Mouse (Mus musculus): ENCODE measurements around the gene Defa35. TPM values are rescaled to one million over a fixed set of nuclear protein-coding genes. Genes with fewer than 3 reads are reported as not detected.
"Not testable (repeated sequence)": the region's sequence is repeated elsewhere in the genome, so short reads cannot be mapped to it uniquely, and the experiment has no call there.

Gene Defa35
- not detected in 2 replicates for polyA plus RNA-seq (2016; fragmentation: Nextera tagmentation; extraction: Ambion mirVana)

- H3K4me1 ChIP-seq (replicated peaks); H3K27me3 ChIP-seq (replicated peaks); H3K4me2 ChIP-seq; H3K9me3 ChIP-seq (replicated peaks); H3K9ac ChIP-seq; ATAC-seq (ENCODE audit: insufficient number of reproducible peaks, low FRiP score); H3K36me3 ChIP-seq; H3K4me3 ChIP-seq; H3K27ac ChIP-seq (ENCODE audit: poor library complexity, severe bottlenecking): not testable (repeated sequence)
- 72% methylated on average over 1 of the region's 1 CpGs for WGBS
Measured at GRCm38 (mm10) chr8:21064738-21065137, at the start of gene Defa35. TSS of gene Defa35 (plus strand) at chr8:21065038.

- H3K36me3 ChIP-seq; H3K9me3 ChIP-seq (replicated peaks); ATAC-seq (ENCODE audit: insufficient number of reproducible peaks, low FRiP score); H3K27ac ChIP-seq (ENCODE audit: poor library complexity, severe bottlenecking); H3K4me1 ChIP-seq (replicated peaks); H3K27me3 ChIP-seq (replicated peaks); H3K4me3 ChIP-seq; H3K4me2 ChIP-seq; H3K9ac ChIP-seq: not testable (repeated sequence)
- WGBS, result no CpG with 5 or more reads among the region's 1 CpGs
Measured at GRCm38 (mm10) chr8:21025245-21025644, 39.6 kb upstream of the Defa35 start, which contains the start of gene Defa21. TSS of gene Defa21 (plus strand) at chr8:21025545.

DNA sequence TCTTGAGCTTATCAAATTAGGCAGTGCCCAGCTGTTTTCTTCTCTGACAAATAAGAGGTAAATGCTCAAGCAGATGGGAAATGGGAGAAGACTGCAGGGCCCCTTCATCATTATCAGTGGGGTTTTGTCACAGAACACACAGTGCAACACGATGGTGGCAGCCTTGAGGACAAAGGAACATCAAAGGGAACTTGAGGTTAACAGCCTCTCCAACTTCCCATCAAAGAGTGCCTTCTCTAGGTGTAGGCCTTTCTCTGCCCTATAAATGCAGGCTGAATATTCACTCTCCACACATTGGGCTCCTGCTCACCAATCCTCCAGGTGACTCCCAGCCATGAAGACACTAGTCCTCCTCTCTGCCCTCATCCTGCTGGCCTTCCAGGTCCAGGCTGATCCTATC lies 10.1 kb upstream of the Defa35 start, which contains the start of gene Defa23:
TSS of gene Defa23 (plus strand) at position 301 of the 400 bp plus-strand sequence.
- not testable (repeated sequence) for H3K4me1 ChIP-seq (replicated peaks); H3K9ac ChIP-seq; H3K27me3 ChIP-seq (replicated peaks); H3K4me3 ChIP-seq; H3K9me3 ChIP-seq (replicated peaks); ATAC-seq (ENCODE audit: insufficient number of reproducible peaks, low FRiP score); H3K27ac ChIP-seq (ENCODE audit: poor library complexity, severe bottlenecking); H3K36me3 ChIP-seq; H3K4me2 ChIP-seq
- WGBS, result no CpG with 5 or more reads among the region's 1 CpGs

DNA sequence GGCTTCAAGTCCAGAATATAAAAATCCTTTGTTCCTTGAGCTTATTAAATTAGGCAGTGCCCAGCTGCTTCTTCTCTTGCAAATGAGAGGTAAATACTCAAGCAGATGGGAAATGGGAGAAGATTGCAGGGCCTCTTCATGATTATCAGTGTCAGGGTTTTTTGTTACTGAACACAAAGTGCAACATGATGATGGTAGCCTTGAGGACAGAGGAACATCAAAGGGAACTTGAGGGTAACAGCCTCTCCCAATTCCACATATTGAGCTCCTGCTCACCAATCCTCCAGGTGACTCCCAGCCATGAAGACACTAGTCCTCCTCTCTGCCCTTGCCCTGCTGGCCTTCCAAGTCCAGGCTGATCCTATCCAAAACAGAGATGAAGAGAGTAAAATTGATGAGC lies 19.3 kb downstream of the Defa35 start, which contains the start of gene Defa25:
TSS of gene Defa25 (plus strand) at position 301 of the 400 bp plus-strand sequence.
- not testable (repeated sequence) for H3K4me2 ChIP-seq; ATAC-seq (ENCODE audit: insufficient number of reproducible peaks, low FRiP score); H3K9ac ChIP-seq; H3K27ac ChIP-seq (ENCODE audit: poor library complexity, severe bottlenecking); H3K4me3 ChIP-seq; H3K9me3 ChIP-seq (replicated peaks); H3K27me3 ChIP-seq (replicated peaks); H3K4me1 ChIP-seq (replicated peaks); H3K36me3 ChIP-seq

DNA sequence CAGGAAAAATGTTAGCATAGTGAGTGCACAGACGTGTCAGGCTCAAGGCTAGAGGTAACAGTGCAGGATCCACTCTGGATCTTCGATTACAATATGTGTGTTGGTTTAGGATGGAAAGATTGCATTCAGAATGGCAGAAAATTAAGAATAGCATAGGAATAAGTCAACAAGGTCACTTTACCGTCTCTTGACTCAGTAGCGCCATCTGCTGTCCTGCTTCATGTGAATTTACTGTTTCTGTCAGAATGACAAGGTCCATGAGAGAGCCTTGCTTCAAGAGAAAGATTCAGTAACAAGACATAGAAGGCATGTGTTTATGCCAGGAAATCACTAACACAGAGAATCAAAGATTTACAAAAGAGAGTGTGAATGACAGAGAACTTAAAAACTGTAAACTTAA lies 28.3 kb downstream of the Defa35 start:
- Histone ChIP-seq H3K27me3 (replicated peaks) (no peaks in the 10 kb centered on the region), H3K4me1 (replicated peaks) (no peaks in the 10 kb centered on the region), H3K4me2 (no peak overlapping the region), H3K9ac (no peak overlapping the region), H3K4me3 (no peak overlapping the region), H3K9me3 (replicated peaks) (no peaks in the 10 kb centered on the region), H3K36me3 (no peaks in the 10 kb centered on the region), H3K27ac (ENCODE audit: poor library complexity, severe bottlenecking) (no peak overlapping the region)
- 37% methylated on average over 4 of the region's 4 CpGs for WGBS
- no peak for ATAC-seq (ENCODE audit: insufficient number of reproducible peaks, low FRiP score)

DNA sequence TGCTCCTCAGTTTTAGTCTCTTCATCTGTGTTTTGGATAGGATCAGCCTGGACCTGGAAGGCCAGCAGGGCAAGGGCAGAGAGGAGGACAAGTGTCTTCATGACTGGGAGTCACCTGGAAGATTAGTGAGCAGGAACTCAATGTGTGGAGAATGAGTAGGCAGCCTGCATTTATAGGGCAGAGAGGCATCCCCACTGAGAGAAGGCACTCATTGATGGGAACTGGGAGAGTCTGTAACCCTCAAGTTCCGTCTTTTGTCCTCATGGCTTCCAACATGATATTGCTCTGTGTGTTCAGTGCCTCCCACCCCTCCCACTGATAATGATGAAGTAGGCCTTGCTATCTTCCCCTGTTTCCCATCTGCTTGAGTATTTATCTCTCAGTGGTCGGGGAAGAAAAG lies 31.1 kb downstream of the Defa35 start, which contains the start of gene Gm14851:
TSS of gene Gm14851 (minus strand) at position 101 of the 400 bp plus-strand sequence.
- ATAC-seq (ENCODE audit: insufficient number of reproducible peaks, low FRiP score); H3K27me3 ChIP-seq (replicated peaks); H3K4me2 ChIP-seq; H3K9ac ChIP-seq; H3K27ac ChIP-seq (ENCODE audit: poor library complexity, severe bottlenecking); H3K4me1 ChIP-seq (replicated peaks); H3K9me3 ChIP-seq (replicated peaks); H3K36me3 ChIP-seq; H3K4me3 ChIP-seq: not testable (repeated sequence)
- WGBS, result 83% methylated on average over 1 of the region's 2 CpGs

Other genes starting within 250 kb of the Defa35 start
- gene Defb33, start 172.4 kb upstream of the Defa35 start, polyA plus RNA-seq (2016; fragmentation: Nextera tagmentation; extraction: Ambion mirVana), result not detected in 2 replicates
- gene Gm15056, start 162.4 kb upstream of the Defa35 start, polyA plus RNA-seq (2016; fragmentation: Nextera tagmentation; extraction: Ambion mirVana), result not detected in 2 replicates
- not detected in 2 replicates for gene Gm6040, start 143.0 kb upstream of the Defa35 start, polyA plus RNA-seq (2016; fragmentation: Nextera tagmentation; extraction: Ambion mirVana)
- not detected in 2 replicates for gene AY761185, start 120.3 kb upstream of the Defa35 start, polyA plus RNA-seq (2016; fragmentation: Nextera tagmentation; extraction: Ambion mirVana)
- not detected in 2 replicates for gene Defa21, start 39.5 kb upstream of the Defa35 start, polyA plus RNA-seq (2016; fragmentation: Nextera tagmentation; extraction: Ambion mirVana)
- gene Defa23, start 10.0 kb upstream of the Defa35 start, polyA plus RNA-seq (2016; fragmentation: Nextera tagmentation; extraction: Ambion mirVana), result not detected in 2 replicates
- not detected in 2 replicates for gene Defa25, start 19.4 kb downstream of the Defa35 start, polyA plus RNA-seq (2016; fragmentation: Nextera tagmentation; extraction: Ambion mirVana)
- not detected in 2 replicates for gene Gm14851, start 31.0 kb downstream of the Defa35 start, polyA plus RNA-seq (2016; fragmentation: Nextera tagmentation; extraction: Ambion mirVana)
- gene Defa30, start 69.6 kb downstream of the Defa35 start, polyA plus RNA-seq (2016; fragmentation: Nextera tagmentation; extraction: Ambion mirVana), result not detected in 2 replicates
- gene Defa22, start 97.2 kb downstream of the Defa35 start, polyA plus RNA-seq (2016; fragmentation: Nextera tagmentation; extraction: Ambion mirVana), result not detected in 2 replicates
- not detected in 2 replicates for gene Defa31, start 126.6 kb downstream of the Defa35 start, polyA plus RNA-seq (2016; fragmentation: Nextera tagmentation; extraction: Ambion mirVana)
- not detected in 2 replicates for gene Gm15293, start 136.5 kb downstream of the Defa35 start, polyA plus RNA-seq (2016; fragmentation: Nextera tagmentation; extraction: Ambion mirVana)
- gene Gm15292, start 184.7 kb downstream of the Defa35 start, polyA plus RNA-seq (2016; fragmentation: Nextera tagmentation; extraction: Ambion mirVana), result not detected in 2 replicates

All from heart, embryonic 12.5 days (tissue).